Mouse (Mus musculus): ENCODE measurements around the gene Apol10b. TPM values are rescaled to one million over a fixed set of nuclear protein-coding genes. Genes with fewer than 3 reads are reported as not detected.

Apol10b gene
- total RNA-seq, 2 experiments from 2014 or later, result 0.23 TPM; not detected in 1

Other genes starting within 250 kb of the Apol10b start
- gene Apol7a, start 197.0 kb downstream of the Apol10b start, total RNA-seq (2021), result under 1 TPM; 0.39 to 0.50 TPM
- gene Apol9a, start 185.0 kb downstream of the Apol10b start, total RNA-seq (2021), result under 1 TPM in 1 of 2 experiments, not detected in 1; 0.25 TPM
- under 1 TPM; 0.34 to 0.35 TPM for gene Apol7b, start 148.6 kb downstream of the Apol10b start, total RNA-seq (2021)
- not detected for gene Apol10a, start 119.1 kb downstream of the Apol10b start, total RNA-seq (2021)
- gene Apol11a, start 87.9 kb downstream of the Apol10b start, total RNA-seq (2021), result not detected
- not detected for gene Apol7c, start 62.8 kb downstream of the Apol10b start, total RNA-seq (2021)
- not detected for gene 1700025B11Rik, start 34.2 kb downstream of the Apol10b start, total RNA-seq (2021)
- gene Gm36245, start 3.1 kb upstream of the Apol10b start, total RNA-seq (2021), result not detected
- not detected for gene Apol11b, start 47.2 kb upstream of the Apol10b start, total RNA-seq (2021)
- not detected for gene Apol7e, start 102.7 kb upstream of the Apol10b start, total RNA-seq (2021)
- under 1 TPM in 1 of 2 experiments, not detected in 1; 0.27 TPM for gene Apol9b, start 132.9 kb upstream of the Apol10b start, total RNA-seq (2021)
- 1 to 10 TPM; 4.0 TPM for gene Apol8, start 160.9 kb upstream of the Apol10b start, total RNA-seq (2021)
- gene Myh9, start 246.1 kb upstream of the Apol10b start, total RNA-seq (2021), result 10 to 100 TPM; 58.0 to 77.6 TPM